Mouse (Mus musculus) stomach, embryonic 14.5 days (tissue): ENCODE measurements at regions not wholly inside any gene's neighbourhood (a gene's known extent, or its start where the extent isn't known, plus 50 kb on each side); places are given as distances from the start of the nearest gene placed in this dataset.

Experiments used
- ATAC-seq: fragments of 200-750 bp; cut with Nextera tagmentation; 2 replicates; pipeline ENCODE4 v1.8.0; 2017; ENCODE audit warnings: low read depth, moderate TSS enrichment; ENCODE audit not compliant: insufficient number of reproducible peaks, insufficient read depth, low FRiP score
- H3K27ac ChIP-seq: fragments of 300-500 bp; sonication (generic); 2 replicates; pipeline ENCODE4 v1.5.1; 2014; ENCODE audit warnings: mild to moderate bottlenecking, low read length, moderate library complexity, mixed read lengths
- H3K27me3 ChIP-seq: fragments of 300-500 bp; sonication (generic); 2 replicates; pipeline ENCODE4 v1.6.1; 2014; ENCODE audit warnings: low read length, control low read depth, mixed read lengths; ENCODE audit not compliant: control insufficient read depth, insufficient read depth
- H3K36me3 ChIP-seq: fragments of 300-500 bp; sonication (generic); 2 replicates; pipeline ENCODE4 v1.6.1; 2014; ENCODE audit warnings: mild to moderate bottlenecking, control low read depth, low read length, moderate library complexity, mixed read lengths; ENCODE audit not compliant: control insufficient read depth, insufficient read depth
- H3K4me1 ChIP-seq: fragments of 300-500 bp; sonication (generic); 2 replicates; pipeline ENCODE4 v1.6.1; 2014; ENCODE audit warnings: low read length, control low read depth, mixed read lengths; ENCODE audit not compliant: control insufficient read depth, insufficient read depth
- H3K4me2 ChIP-seq: fragments of 300-500 bp; sonication (generic); replicated peaks from 2 replicates; pipeline ENCODE4 v1.6.1; 2014; ENCODE audit warnings: low read depth, low read length, control low read depth
- H3K4me3 ChIP-seq: fragments of 300-500 bp; sonication (generic); 2 replicates; pipeline ENCODE4 v1.5.1; 2014; ENCODE audit warnings: low read depth, low read length, control low read depth
- H3K9ac ChIP-seq: fragments of 300-500 bp; sonication (generic); replicated peaks from 2 replicates; pipeline ENCODE4 v1.6.1; 2014; ENCODE audit warnings: low read depth, mild to moderate bottlenecking, control low read depth, low read length, moderate library complexity, mixed read lengths
- H3K9me3 ChIP-seq: fragments of 300-500 bp; sonication (generic); 2 replicates; pipeline ENCODE4 v1.6.1; 2016; ENCODE audit warnings: low read depth, low read length, control low read depth; ENCODE audit not compliant: control insufficient read depth
- WGBS: fragments of 180-500 bp; shearing (Covaris S2); extraction: QIAGEN DNeasy Blood & Tissue Kit; methylation state at CpG from one replicate; pipeline ENCODE4 v1.1.7; 2014; 5-methylcytosine and 5-hydroxymethylcytosine counted together

DNA sequence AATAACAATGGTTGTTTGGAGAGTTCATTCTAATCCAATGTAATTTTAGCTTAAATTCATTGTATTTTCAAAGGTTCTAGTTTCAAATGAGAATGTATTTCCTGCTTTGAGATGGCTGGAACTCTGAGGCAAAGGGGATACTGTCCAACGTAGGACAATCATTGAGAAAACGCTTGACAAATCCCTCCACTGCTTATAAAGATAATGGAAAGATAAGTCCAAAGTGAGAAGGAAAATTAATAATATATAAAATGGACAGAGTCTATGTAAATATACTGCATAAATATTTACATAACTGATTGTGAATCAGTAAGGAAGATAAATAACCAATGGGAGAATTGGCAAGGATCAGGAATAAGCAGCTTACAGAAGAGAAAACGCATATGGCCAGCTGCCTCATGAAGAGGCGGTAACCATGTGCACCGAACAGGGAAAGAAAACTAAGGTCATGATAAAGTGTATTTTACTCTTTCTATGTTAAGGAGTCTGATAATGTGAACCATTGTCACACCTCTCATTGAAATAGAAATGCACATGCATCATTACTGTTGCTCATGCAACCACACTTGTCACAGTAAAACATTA is 55.3 kb upstream of the Fam19a1 start:
- no peaks in the 10 kb centered on the region for H3K27me3 ChIP-seq
- 36% methylated on average over 5 of the region's 5 CpGs for WGBS

DNA sequence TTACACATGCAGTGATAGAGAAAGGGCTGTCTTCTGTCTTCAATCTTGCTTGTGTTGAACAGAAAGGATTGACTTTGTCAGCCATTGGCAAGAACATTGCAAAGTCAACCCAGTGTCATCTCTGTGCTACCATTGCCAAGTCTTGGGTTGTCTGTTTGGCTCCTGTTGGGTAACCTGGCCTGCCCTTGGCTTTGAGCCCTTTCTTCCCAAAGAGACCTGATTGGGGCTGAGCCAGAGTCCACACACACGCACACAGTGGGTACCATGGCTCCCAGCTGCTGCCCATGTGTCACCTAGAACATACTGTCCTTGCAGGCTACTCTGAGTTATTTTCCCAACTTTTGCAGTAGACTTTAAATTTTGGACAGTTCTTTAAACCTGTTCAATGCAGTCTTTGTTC is 51.0 kb upstream of the Fam19a1 start:
- Histone ChIP-seq H3K36me3 (no peaks in the 10 kb centered on the region), H3K4me3 (no peak overlapping the region), H3K27me3 (no peaks in the 10 kb centered on the region), H3K27ac (no peak overlapping the region), H3K9me3 (no peaks in the 10 kb centered on the region), H3K4me2 (no peak overlapping the region), H3K9ac (no peak overlapping the region), H3K4me1 (no peaks in the 10 kb centered on the region)
- 83% methylated on average over 1 of the region's 1 CpGs for WGBS
- ATAC-seq = no peak

More for the DNA sequence above, 55.3 kb upstream of the Fam19a1 start:
- no peak overlapping the region for H3K4me2 ChIP-seq
- no peaks in the 10 kb centered on the region for H3K9me3 ChIP-seq
- no peak overlapping the region for H3K9ac ChIP-seq
- no peaks in the 10 kb centered on the region for H3K36me3 ChIP-seq
- ATAC-seq = peak; percentile 46; the same call in 1 of the 2 replicates
- no peak overlapping the region for H3K27ac ChIP-seq
- H3K4me3 ChIP-seq = no peak overlapping the region
- no peaks in the 10 kb centered on the region for H3K4me1 ChIP-seq
